ENCODE assay signal across 28 mouse cellular contexts in genomic region chrX:106953840-106954239, GRCm38 (mm10). TPM values are rescaled to one million over a fixed set of nuclear protein-coding genes. Genes with fewer than 3 reads are reported as not detected.
"Had no signal": no experiment of that assay in that cellular context is flagged by ENCODE, and none has a peak within 500 bp of the region (broad histone marks: within the 10 kb centered on the region; RNA-seq: fewer than 3 reads in every experiment).

No protein-coding gene starts in this region.

- DNase-seq: layer of hippocampus, postnatal 36 days; left cerebral cortex, postnatal 4 days; liver; liver, embryonic 13.5 days; liver, postnatal 0 days; lung, embryonic 14.5 days; midbrain, embryonic 14.5 days had no signal

- H3K9me3 ChIP-seq: limb, embryonic 10.5 days; limb, embryonic 12.5 days; limb, embryonic 13.5 days; limb, embryonic 15.5 days; liver, embryonic 12.5 days; liver, embryonic 13.5 days; liver, embryonic 15.5 days; lung, embryonic 15.5 days; megakaryocyte, embryonic 14.5 days; midbrain, embryonic 10.5 days; midbrain, embryonic 12.5 days; midbrain, embryonic 13.5 days; midbrain, embryonic 15.5 days; neural tube, embryonic 12.5 days; neural tube, embryonic 13.5 days had no signal

- H3K27ac ChIP-seq: left cerebral cortex, adult 2 months; limb, embryonic 10.5 days; limb, embryonic 12.5 days; limb, embryonic 13.5 days; limb, embryonic 15.5 days; liver, embryonic 12.5 days; liver, embryonic 13.5 days; liver, embryonic 14.5 days; liver, embryonic 15.5 days; lung, embryonic 15.5 days; macrophage; midbrain, embryonic 10.5 days; midbrain, embryonic 12.5 days; midbrain, embryonic 13.5 days; midbrain, embryonic 15.5 days; neural tube, embryonic 12.5 days; neural tube, embryonic 13.5 days had no signal

- H3K9ac ChIP-seq: limb, embryonic 12.5 days; limb, embryonic 13.5 days; limb, embryonic 15.5 days; liver, embryonic 12.5 days; liver, embryonic 13.5 days; liver, embryonic 14.5 days; liver, embryonic 15.5 days; liver, postnatal 0 days; lung, embryonic 14.5 days; lung, embryonic 15.5 days; midbrain, embryonic 12.5 days; midbrain, embryonic 13.5 days; midbrain, embryonic 15.5 days; neural tube, embryonic 12.5 days; neural tube, embryonic 13.5 days had no signal

- H3K4me2 ChIP-seq: limb, embryonic 12.5 days; limb, embryonic 13.5 days; limb, embryonic 15.5 days; liver, embryonic 11.5 days; liver, embryonic 12.5 days; liver, embryonic 13.5 days; liver, embryonic 15.5 days; lung, embryonic 14.5 days; lung, embryonic 15.5 days; midbrain, embryonic 11.5 days; midbrain, embryonic 12.5 days; midbrain, embryonic 13.5 days; midbrain, embryonic 15.5 days; neural tube, embryonic 12.5 days; neural tube, embryonic 13.5 days had no signal

- H3K27me3 ChIP-seq: limb, embryonic 12.5 days; limb, embryonic 13.5 days; limb, embryonic 15.5 days; liver, embryonic 12.5 days; liver, embryonic 13.5 days; liver, embryonic 15.5 days; lung, embryonic 15.5 days; megakaryocyte, embryonic 14.5 days; midbrain, embryonic 13.5 days; midbrain, embryonic 15.5 days; neural tube, embryonic 12.5 days; neural tube, embryonic 13.5 days had no signal

- ATAC-seq: liver, embryonic 12.5 days; liver, postnatal 0 days; midbrain, embryonic 13.5 days; midbrain, embryonic 15.5 days; midbrain, embryonic 16.5 days had no signal

- H3K4me3 ChIP-seq: left cerebral cortex, adult 2 months; limb, embryonic 10.5 days; limb, embryonic 12.5 days; limb, embryonic 13.5 days; limb, embryonic 15.5 days; liver, embryonic 12.5 days; liver, embryonic 13.5 days; liver, embryonic 15.5 days; lung, embryonic 15.5 days; megakaryocyte, embryonic 14.5 days; midbrain, embryonic 10.5 days; midbrain, embryonic 12.5 days; midbrain, embryonic 13.5 days; midbrain, embryonic 15.5 days; myocyte; neural tube, embryonic 12.5 days; neural tube, embryonic 13.5 days had no signal

- H3K36me3 ChIP-seq: limb, embryonic 10.5 days; limb, embryonic 12.5 days; limb, embryonic 13.5 days; limb, embryonic 15.5 days; liver, embryonic 12.5 days; liver, embryonic 13.5 days; liver, embryonic 15.5 days; lung, embryonic 15.5 days; midbrain, embryonic 10.5 days; midbrain, embryonic 12.5 days; midbrain, embryonic 13.5 days; midbrain, embryonic 15.5 days; neural tube, embryonic 12.5 days; neural tube, embryonic 13.5 days had no signal

- H3K4me1 ChIP-seq: limb, embryonic 10.5 days; limb, embryonic 12.5 days; limb, embryonic 13.5 days; limb, embryonic 15.5 days; liver, embryonic 12.5 days; liver, embryonic 13.5 days; liver, embryonic 15.5 days; lung, embryonic 15.5 days; megakaryocyte, embryonic 14.5 days; midbrain, embryonic 12.5 days; midbrain, embryonic 13.5 days; midbrain, embryonic 15.5 days; neural tube, embryonic 12.5 days; neural tube, embryonic 13.5 days had no signal

RNA-seq across cellular contexts. Expression of gene Lpar4, which starts 33.4 kb away (rescaled TPM):
- polyA plus RNA-seq: macrophage had no signal
